Mouse (Mus musculus): ENCODE data around the gene Ankle2.

GRCm38 (mm10) chr5:110300591-110300990 is 69.8 kb downstream of the Ankle2 start:
- TF ChIP-seq CTCF (IDR thresholded peaks at IDR 0.05; ENCODE audit: borderline replicate concordance, insufficient read depth, low read depth, low read length): no peak
- TF ChIP-seq POLR2A (IDR thresholded peaks at IDR 0.05; ENCODE audit: borderline replicate concordance, insufficient read depth, low read length): no peak

Data from cerebellum, adult 2 months (tissue).